Mouse (Mus musculus): ENCODE data around the gene Dusp1.

Dusp1 gene

GRCm38 (mm10) chr17:26503981-26504671, 57.8 kb downstream of the Dusp1 start:
- no peak for DNase-seq (ENCODE audit: extremely low read depth, low read depth)

- peak; percentile 87 for DNase-seq (ENCODE audit: extremely low read depth, low read depth)
Measured at GRCm38 (mm10) chr17:26502808-26503671, 58.9 kb downstream of the Dusp1 start.

- no peak for DNase-seq (ENCODE audit: extremely low read depth, low read depth)
Measured at GRCm38 (mm10) chr17:26501826-26502225, 60.1 kb downstream of the Dusp1 start.

- DNase-seq (ENCODE audit: extremely low read depth, low read depth), result no peak
Measured at GRCm38 (mm10) chr17:26498626-26499025, 63.3 kb downstream of the Dusp1 start.

GRCm38 (mm10) chr17:26497416-26497923, 64.5 kb downstream of the Dusp1 start:
- DNase-seq (ENCODE audit: extremely low read depth, low read depth), result no peak

- no peak for DNase-seq (ENCODE audit: extremely low read depth, low read depth)
Measured at GRCm38 (mm10) chr17:26494642-26495468, 67.1 kb downstream of the Dusp1 start.

- no peak for DNase-seq (ENCODE audit: extremely low read depth, low read depth)
Measured at GRCm38 (mm10) chr17:26492246-26492645, 69.7 kb downstream of the Dusp1 start.

GRCm38 (mm10) chr17:26490910-26491309, 71.0 kb downstream of the Dusp1 start:
- no peak for DNase-seq (ENCODE audit: extremely low read depth, low read depth)

GRCm38 (mm10) chr17:26490072-26490471, 71.9 kb downstream of the Dusp1 start:
- DNase-seq (ENCODE audit: extremely low read depth, low read depth), result no peak

GRCm38 (mm10) chr17:26488711-26489403, 73.1 kb downstream of the Dusp1 start:
- no peak for DNase-seq (ENCODE audit: extremely low read depth, low read depth)

- DNase-seq (ENCODE audit: extremely low read depth, low read depth), result no peak
Measured at GRCm38 (mm10) chr17:26487917-26488316, 74.0 kb downstream of the Dusp1 start.

GRCm38 (mm10) chr17:26487266-26487665, 74.7 kb downstream of the Dusp1 start:
- no peak for DNase-seq (ENCODE audit: extremely low read depth, low read depth)

GRCm38 (mm10) chr17:26484626-26485421, 77.1 kb downstream of the Dusp1 start:
- no peak for DNase-seq (ENCODE audit: extremely low read depth, low read depth)

- DNase-seq (ENCODE audit: extremely low read depth, low read depth), result peak; percentile 13
Measured at GRCm38 (mm10) chr17:26480956-26481355, 81.0 kb downstream of the Dusp1 start.

- DNase-seq (ENCODE audit: extremely low read depth, low read depth), result no peak
Measured at GRCm38 (mm10) chr17:26479619-26480018, 82.3 kb downstream of the Dusp1 start.

GRCm38 (mm10) chr17:26478672-26479071, 83.3 kb downstream of the Dusp1 start:
- DNase-seq (ENCODE audit: extremely low read depth, low read depth), result no peak

- DNase-seq (ENCODE audit: extremely low read depth, low read depth), result no peak
Measured at GRCm38 (mm10) chr17:26476871-26477270, 85.1 kb downstream of the Dusp1 start.

- no peak for DNase-seq (ENCODE audit: extremely low read depth, low read depth)
Measured at GRCm38 (mm10) chr17:26468102-26468894, 93.6 kb downstream of the Dusp1 start.

- DNase-seq (ENCODE audit: extremely low read depth, low read depth), result no peak
Measured at GRCm38 (mm10) chr17:26467619-26468018, 94.3 kb downstream of the Dusp1 start.
